Comparison of ENCODE assay signal across 18 mouse cellular contexts in genomic region chr3:38633347-38633746, GRCm38 (mm10).
A peak's percentile ranks its signal among the peaks of the same experiment; 100 is the strongest.
DNase-seq lines count a peak whose midpoint lies in the region; ATAC-seq and TF ChIP-seq lines count a peak whose summit lies in the region.
"Had no signal": no experiment of that assay in that cellular context is flagged by ENCODE, and none has a peak within 500 bp of the region (broad histone marks: within the 10 kb centered on the region; RNA-seq: fewer than 3 reads in every experiment).

No protein-coding gene starts in this region.

- no peaks in the 10 kb centered on the region for H3K27me3 ChIP-seq in heart, embryonic 10.5 days (ENCODE audit: insufficient read depth, poor library complexity, severe bottlenecking)
- H3K27me3 ChIP-seq in C2C12 (ENCODE audit: control insufficient read depth, insufficient read depth, insufficient read length): no peaks in the 10 kb centered on the region
- H3K27me3 ChIP-seq in kidney, embryonic 14.5 days (ENCODE audit: control insufficient read depth, insufficient read depth, low read length): no peaks in the 10 kb centered on the region
- H3K27me3 ChIP-seq: intestine, embryonic 15.5 days had no signal

- peak; percentile 92 for DNase-seq in heart, adult 11 months
- no peak for DNase-seq in heart, embryonic 10.5 days (ENCODE audit: low spot score)
- DNase-seq in gastrocnemius, postnatal 36 days: peak; percentile 15 to 16
- DNase-seq in heart, postnatal 36 days: peak; percentile 22 to 34
- DNase-seq in kidney, postnatal 14 days: no peak
- no peak for DNase-seq in liver
- DNase-seq: cerebellum, adult 2 months; embryo, embryonic 11 days; kidney, postnatal 10 days; left cerebral cortex, postnatal 4 days; lung, embryonic 14.5 days; right cerebral cortex, postnatal 25 days; thymus, postnatal 25 days had no signal

- peaks cover 21% of the 10 kb centered on the region; the same call in 1 of the 2 replicates for H3K4me1 ChIP-seq in heart, embryonic 10.5 days
- no peaks in the 10 kb centered on the region for H3K4me1 ChIP-seq in kidney, embryonic 14.5 days (ENCODE audit: control insufficient read depth, insufficient read depth, low read length)
- H3K4me1 ChIP-seq: intestine, embryonic 15.5 days had no signal

- no peaks in the 10 kb centered on the region for H3K36me3 ChIP-seq in heart, embryonic 10.5 days
- H3K36me3 ChIP-seq in C2C12 (ENCODE audit: control insufficient read depth, insufficient read depth): no peaks in the 10 kb centered on the region
- H3K36me3 ChIP-seq in kidney, embryonic 14.5 days (ENCODE audit: control insufficient read depth, insufficient read depth, low read length): no peaks in the 10 kb centered on the region
- H3K36me3 ChIP-seq: hindbrain, embryonic 10.5 days; intestine, embryonic 15.5 days had no signal

- H3K79me2 ChIP-seq in C2C12 (ENCODE audit: control insufficient read depth, insufficient read depth): no peaks in the 10 kb centered on the region

- no peak overlapping the region for H3K9ac ChIP-seq in kidney, embryonic 14.5 days (ENCODE audit: low read depth, low read length)
- H3K9ac ChIP-seq: intestine, embryonic 15.5 days; lung, embryonic 14.5 days had no signal

- no peak overlapping the region for H3ac ChIP-seq in C2C12 (ENCODE audit: control insufficient read depth, insufficient read length, low read depth)

- no peaks in the 10 kb centered on the region for H3K79me3 ChIP-seq in C2C12 (ENCODE audit: low read depth)

- 57% methylated on average over 7 of the region's 7 CpGs for WGBS in heart, embryonic 10.5 days
- WGBS in kidney, embryonic 14.5 days: 65% methylated on average over 7 of the region's 7 CpGs

- TF ChIP-seq CTCF in C2C12 (IDR thresholded peaks at IDR 0.05; ENCODE audit: control insufficient read depth, insufficient read depth, insufficient read length): no peak

- no peak overlapping the region for H3K4me3 ChIP-seq in heart, embryonic 10.5 days
- H3K4me3 ChIP-seq in C2C12 (ENCODE audit: insufficient read depth, poor library complexity, severe bottlenecking): no peak overlapping the region
- H3K4me3 ChIP-seq in kidney, embryonic 14.5 days (ENCODE audit: low read length): no peak overlapping the region
- H3K4me3 ChIP-seq: hindbrain, embryonic 10.5 days; intestine, embryonic 15.5 days had no signal

- intact Hi-C loops in gastrocnemius, postnatal 36 days (cut with DNase I): no loop called here
- intact Hi-C loops in heart, postnatal 36 days (cut with DNase I): no loop called here

- H3K9me3 ChIP-seq in heart, embryonic 10.5 days: no peaks in the 10 kb centered on the region
- no peaks in the 10 kb centered on the region for H3K9me3 ChIP-seq in kidney, embryonic 14.5 days (ENCODE audit: control insufficient read depth, low read length)
- H3K9me3 ChIP-seq: hindbrain, embryonic 10.5 days; intestine, embryonic 15.5 days had no signal

- ATAC-seq in kidney, embryonic 14.5 days (ENCODE audit: low FRiP score, low TSS enrichment): no peak
- ATAC-seq: intestine, embryonic 15.5 days had no signal

- no peak overlapping the region for H3K4me2 ChIP-seq in kidney, embryonic 14.5 days (replicated peaks; ENCODE audit: low read depth, low read length)
- H3K4me2 ChIP-seq: intestine, embryonic 15.5 days; lung, embryonic 14.5 days; midbrain, embryonic 11.5 days had no signal

- no peak overlapping the region for H3K27ac ChIP-seq in heart, embryonic 10.5 days
- H3K27ac ChIP-seq in kidney, embryonic 14.5 days (ENCODE audit: low read depth, low read length): no peak overlapping the region
- H3K27ac ChIP-seq: hindbrain, embryonic 10.5 days; intestine, embryonic 15.5 days had no signal

TF ChIP-seq in C2C12, 6 proteins besides CTCF, POLR2A, EP300 and RAD21:
- TF ChIP-seq MYOD1 (IDR thresholded peaks at IDR 0.05; ENCODE audit: control insufficient read depth, insufficient read length, low read depth) (peak; percentile 26), MAX (IDR thresholded peaks at IDR 0.05) (no peak)

Comparison
In these comparisons a context has a peak if more than half of its experiments do, and no peak if none do; other contexts are left out.
1. DNase-seq: peak in heart, adult 11 months (single experiment), gastrocnemius, postnatal 36 days (2 of 2) and heart, postnatal 36 days (2 of 2); none in heart, embryonic 10.5 days (single experiment), kidney, postnatal 14 days (single experiment) and liver (single experiment).